Mouse (Mus musculus): ENCODE measurements around the gene Sfxn5. TPM values are rescaled to one million over a fixed set of nuclear protein-coding genes. Genes with fewer than 3 reads are reported as not detected.

Sfxn5 gene
- polyA plus RNA-seq, 1 experiment, result 172 TPM

DNA sequence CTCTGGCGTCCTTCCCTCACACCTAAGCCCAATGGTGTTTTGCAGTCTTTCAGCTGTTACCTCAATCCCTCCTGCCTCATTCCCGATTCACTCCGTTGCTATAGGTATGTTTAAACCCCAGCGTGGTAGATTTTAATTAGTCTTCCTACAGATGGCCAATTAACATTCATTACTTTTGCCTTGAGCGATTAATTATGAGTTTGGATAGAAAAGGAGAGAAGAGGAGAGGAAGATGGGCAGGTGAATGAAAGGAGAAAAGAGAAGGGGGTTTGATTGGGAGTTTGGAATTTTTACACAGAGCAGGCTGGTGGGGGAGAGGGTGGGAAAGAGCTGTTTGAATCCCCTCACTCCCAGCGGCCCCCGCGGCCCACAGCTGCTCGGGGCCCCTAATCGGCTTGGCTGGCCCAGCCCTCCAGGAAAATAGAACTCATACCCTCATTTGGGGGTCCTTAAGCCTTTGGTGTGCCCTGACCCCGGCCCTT is 167.7 kb downstream of the Sfxn5 start:
- WGBS, result 41% methylated on average over 11 of the region's 11 CpGs
- Histone ChIP-seq H3K4me1 (ENCODE audit: control insufficient read depth, insufficient read depth, low read length) (no peaks in the 10 kb centered on the region), H3K27ac (ENCODE audit: insufficient read depth, low read length) (no peak overlapping the region), H3K4me3 (replicated peaks; ENCODE audit: insufficient read depth, low read depth, low read length) (no peak overlapping the region), H3K27me3 (ENCODE audit: control insufficient read depth, insufficient read depth, low read length) (no peaks in the 10 kb centered on the region)
- no peak for DNase-seq
- no peak for TF ChIP-seq POLR2A (IDR thresholded peaks at IDR 0.05; ENCODE audit: borderline replicate concordance, insufficient read depth, low read length)
- TF ChIP-seq CTCF (IDR thresholded peaks at IDR 0.05; ENCODE audit: borderline replicate concordance, insufficient read depth, low read depth, low read length), result no peak

Other genes with a start within 250 kb of the Sfxn5 start
- gene Spr, start 195.7 kb downstream of the Sfxn5 start, polyA plus RNA-seq (2012; rRNA removed), result 26.9 TPM in 2 replicates
- gene Emx1, start 146.0 kb downstream of the Sfxn5 start, polyA plus RNA-seq (2012; rRNA removed), result 0.11 and 0.19 TPM in 2 replicates
- gene Rab11fip5, start 41.2 kb upstream of the Sfxn5 start, polyA plus RNA-seq (2012; rRNA removed), result 70.7 and 75.2 TPM in 2 replicates
- gene Noto, start 90.5 kb upstream of the Sfxn5 start, polyA plus RNA-seq (2012; rRNA removed), result not detected in 2 replicates
- gene Smyd5, start 98.6 kb upstream of the Sfxn5 start, polyA plus RNA-seq (2012; rRNA removed), result 35.3 and 38.8 TPM in 2 replicates
- 207 TPM in 2 replicates for gene Cct7, start 118.1 kb upstream of the Sfxn5 start, polyA plus RNA-seq (2012; rRNA removed)
- gene Pradc1, start 118.5 kb upstream of the Sfxn5 start, polyA plus RNA-seq (2012; rRNA removed), result 21.2 and 21.5 TPM in 2 replicates
- 32.9 and 33.8 TPM in 2 replicates for gene Fbxo41, start 169.6 kb upstream of the Sfxn5 start, polyA plus RNA-seq (2012; rRNA removed)
- 8.3 and 9.8 TPM in 2 replicates for gene Egr4, start 180.2 kb upstream of the Sfxn5 start, polyA plus RNA-seq (2012; rRNA removed)